Mouse (Mus musculus) stomach, postnatal 0 days (tissue): Measurements from ENCODE around the gene Adad2. TPM values are rescaled to one million over a fixed set of nuclear protein-coding genes. Genes with fewer than 3 reads are reported as not detected.

Source experiments
- ATAC-seq: fragments of 200-750 bp; cut with Nextera tagmentation; 2 replicates; pipeline ENCODE4 v1.8.0; 2017; ENCODE audit not compliant: low FRiP score, low TSS enrichment
- DNase-seq: peaks from one replicate; pipeline ENCODE4 v3.0.0-alpha.2; 2016; ENCODE audit warnings: low spot score
- H3K27ac ChIP-seq: fragments of 300-500 bp; sonication (generic); replicated peaks from 2 replicates; pipeline ENCODE4 v1.5.1; 2014; ENCODE audit warnings: mild to moderate bottlenecking, control low read depth
- H3K27me3 ChIP-seq: fragments of 300-500 bp; sonication (generic); 2 replicates; pipeline ENCODE4 v1.6.1; 2014; ENCODE audit warnings: low read length; ENCODE audit not compliant: control insufficient read depth, insufficient read depth
- H3K36me3 ChIP-seq: fragments of 300-500 bp; sonication (generic); 2 replicates; pipeline ENCODE4 v1.6.1; 2014; ENCODE audit warnings: low read length, mixed read lengths; ENCODE audit not compliant: control insufficient read depth, insufficient read depth
- H3K4me1 ChIP-seq: fragments of 300-500 bp; sonication (generic); replicated peaks from 2 replicates; pipeline ENCODE4 v1.6.1; 2014; ENCODE audit warnings: antibody characterized with exemption; ENCODE audit not compliant: control insufficient read depth, insufficient read depth
- H3K4me2 ChIP-seq: fragments of 300-500 bp; sonication (generic); replicated peaks from 2 replicates; pipeline ENCODE4 v1.6.1; 2014; ENCODE audit warnings: low read depth, mild to moderate bottlenecking, control low read depth, moderate library complexity
- H3K4me3 ChIP-seq: fragments of 300-500 bp; sonication (generic); 2 replicates; pipeline ENCODE4 v1.5.1; 2014; ENCODE audit warnings: low read depth, low read length, control low read depth
- H3K9ac ChIP-seq: fragments of 300-500 bp; sonication (generic); 2 replicates; pipeline ENCODE4 v1.6.1; 2014; ENCODE audit warnings: mild to moderate bottlenecking, low read length, control low read depth, mixed read lengths
- H3K9me3 ChIP-seq: fragments of 300-500 bp; sonication (generic); 2 replicates; pipeline ENCODE4 v1.6.1; 2016; ENCODE audit warnings: low read length; ENCODE audit not compliant: control insufficient read depth
- CTCF ChIP-seq: IDR thresholded peaks from 2 replicates; pipeline ENCODE4 v1.5.1; 2016; ENCODE audit warnings: antibody characterized with exemption, low read depth, mild to moderate bottlenecking, moderate library complexity
- EP300 ChIP-seq: optimal IDR thresholded peaks from 2 replicates; pipeline ENCODE3; 2016; ENCODE audit warnings: antibody characterized with exemption
- WGBS: fragments of 180-500 bp; shearing (Covaris S2); extraction: QIAGEN DNeasy Blood & Tissue Kit; methylation state at CpG from one replicate; pipeline ENCODE4 v1.1.7; 2014; 5-methylcytosine and 5-hydroxymethylcytosine counted together
- polyA plus RNA-seq: library from polyadenylated mRNA; unstranded; fragments of >200 nt; fragmentation: Nextera tagmentation; extraction: Ambion mirVana; gene quantifications from 2 replicates; pipeline ENCODE4 v1.2.1, GENCODE M21; 2015

Adad2 gene
- polyA plus RNA-seq, 1 experiment from 2014 or later = not detected

DNA sequence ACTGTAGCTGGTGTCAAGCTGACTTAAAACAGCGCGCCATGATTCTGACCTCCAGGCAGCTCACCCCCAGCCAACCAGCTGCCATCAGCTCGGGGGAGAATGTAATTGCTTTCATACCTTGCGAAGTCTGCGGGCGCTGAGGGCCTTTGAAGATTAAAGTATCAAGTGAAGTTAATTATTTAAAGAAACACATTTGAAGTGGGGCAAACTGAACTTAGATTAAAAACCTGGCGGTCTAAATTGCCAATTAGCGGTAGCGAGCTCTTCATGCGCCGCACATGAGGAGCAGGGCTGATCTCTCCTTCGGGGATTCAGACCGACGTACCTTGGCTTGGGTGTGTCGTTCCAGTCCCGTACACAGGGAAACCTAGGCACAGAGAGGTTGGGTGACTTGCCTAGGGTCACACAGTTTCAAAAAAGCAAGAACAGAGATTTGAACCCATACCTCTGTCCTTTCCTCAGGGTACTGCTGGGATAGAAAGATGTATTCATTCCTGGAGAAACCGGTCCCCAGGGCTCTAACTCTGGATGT, 31.9 kb downstream of the Adad2 start:
- H3K27me3 ChIP-seq = no peaks in the 10 kb centered on the region
- no peak overlapping the region for H3K9ac ChIP-seq
- TF ChIP-seq EP300 (no peak), CTCF (no peak)
- H3K4me1 ChIP-seq = no peaks in the 10 kb centered on the region
- H3K9me3 ChIP-seq = no peaks in the 10 kb centered on the region
- H3K4me2 ChIP-seq = no peak overlapping the region
- no peak overlapping the region for H3K4me3 ChIP-seq
- H3K36me3 ChIP-seq = no peaks in the 10 kb centered on the region
- DNase-seq (no peak), ATAC-seq (no peak)
- H3K27ac ChIP-seq = no peak overlapping the region
- 85% methylated on average over 17 of the region's 17 CpGs for WGBS

DNA sequence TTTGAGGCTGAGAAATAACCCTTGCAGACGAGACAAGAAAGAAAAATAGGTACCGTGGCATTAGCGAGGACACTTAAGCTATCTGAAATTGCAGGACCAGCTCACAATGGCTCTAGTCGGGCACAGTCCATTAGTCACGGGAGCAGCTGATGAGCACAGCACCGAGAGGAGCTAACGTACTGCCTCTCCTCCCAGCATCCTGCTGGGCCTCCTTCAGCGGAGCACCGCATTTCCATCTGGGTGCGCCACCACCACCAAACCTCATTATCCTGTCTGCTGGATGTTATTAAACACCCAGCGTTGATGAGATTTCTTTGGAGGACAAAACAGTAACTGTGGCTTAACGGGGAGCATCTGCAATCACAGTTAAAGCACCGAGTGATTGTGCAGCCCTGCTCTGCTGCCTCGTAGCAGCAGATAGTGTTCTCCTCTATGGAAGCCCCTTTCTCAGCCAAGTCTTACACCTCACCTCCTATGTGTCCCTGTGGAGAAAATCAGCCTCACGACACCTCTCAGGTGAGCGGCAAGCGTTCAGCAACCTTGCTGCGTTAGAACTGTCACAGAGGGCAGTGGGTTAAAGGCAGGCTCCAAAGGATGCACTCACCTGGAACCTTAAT, 32.5 kb downstream of the Adad2 start:
- no peaks in the 10 kb centered on the region for H3K36me3 ChIP-seq
- ATAC-seq (no peak), DNase-seq (no peak)
- no peaks in the 10 kb centered on the region for H3K9me3 ChIP-seq
- no peaks in the 10 kb centered on the region for H3K4me1 ChIP-seq
- H3K4me3 ChIP-seq = no peak overlapping the region
- no peak overlapping the region for H3K9ac ChIP-seq
- H3K27ac ChIP-seq = no peak overlapping the region
- H3K4me2 ChIP-seq = no peak overlapping the region
- 71% methylated on average over 18 of the region's 18 CpGs for WGBS
- TF ChIP-seq CTCF (no peak), EP300 (no peak)
- H3K27me3 ChIP-seq = no peaks in the 10 kb centered on the region

DNA sequence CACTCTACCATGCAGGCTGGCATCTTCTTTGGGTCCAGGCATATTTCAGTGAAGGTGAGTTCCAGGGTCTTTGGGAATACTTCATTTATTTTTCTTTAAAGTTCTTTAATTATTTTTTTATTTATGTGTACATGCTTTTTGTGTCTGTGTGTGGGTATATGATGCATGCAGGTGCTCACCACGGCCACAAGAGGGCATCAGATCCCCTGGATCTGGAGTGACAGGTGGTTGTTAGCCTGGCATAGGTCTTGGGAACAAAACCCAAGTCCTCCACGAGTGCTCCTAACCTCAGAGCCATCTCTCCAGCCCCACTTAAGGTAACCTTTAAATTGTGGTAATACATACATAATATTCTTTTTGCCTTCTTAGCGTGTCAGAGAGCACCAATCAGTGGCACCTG, 33.6 kb downstream of the Adad2 start:
- no peaks in the 10 kb centered on the region for H3K36me3 ChIP-seq
- no peak for DNase-seq
- no peak overlapping the region for H3K4me3 ChIP-seq
- H3K4me1 ChIP-seq = no peaks in the 10 kb centered on the region
- no peak overlapping the region for H3K27ac ChIP-seq
- no peak for ATAC-seq
- no peak overlapping the region for H3K4me2 ChIP-seq
- TF ChIP-seq EP300 (no peak), CTCF (peak; percentile 45)
- H3K9me3 ChIP-seq = no peaks in the 10 kb centered on the region
- no peaks in the 10 kb centered on the region for H3K27me3 ChIP-seq
- no peak overlapping the region for H3K9ac ChIP-seq
- 74% methylated on average over 3 of the region's 3 CpGs for WGBS

DNA sequence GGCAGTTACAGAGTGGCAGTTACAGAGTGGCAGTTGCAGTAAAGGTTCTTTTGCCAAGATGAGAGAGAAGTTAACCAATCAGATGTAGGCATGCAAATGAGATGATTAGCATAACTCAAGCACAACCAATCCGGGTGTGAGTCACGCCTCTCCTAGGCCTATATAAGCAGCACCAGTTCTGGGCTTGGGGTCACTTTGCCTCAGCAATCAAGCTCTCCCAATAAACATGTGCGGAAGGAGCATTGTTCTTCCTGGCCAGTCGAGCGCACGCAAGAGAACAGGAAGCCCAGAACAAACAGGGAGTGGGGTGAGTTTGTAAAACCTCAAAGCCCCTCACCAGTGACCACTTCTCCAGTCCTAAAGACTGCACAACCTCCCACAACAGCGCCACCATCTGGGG, 34.3 kb downstream of the Adad2 start:
- TF ChIP-seq EP300 (no peak), CTCF (0 out of 2 replicates have a peak, but pooled peaks have one; percentile 21)

DNA sequence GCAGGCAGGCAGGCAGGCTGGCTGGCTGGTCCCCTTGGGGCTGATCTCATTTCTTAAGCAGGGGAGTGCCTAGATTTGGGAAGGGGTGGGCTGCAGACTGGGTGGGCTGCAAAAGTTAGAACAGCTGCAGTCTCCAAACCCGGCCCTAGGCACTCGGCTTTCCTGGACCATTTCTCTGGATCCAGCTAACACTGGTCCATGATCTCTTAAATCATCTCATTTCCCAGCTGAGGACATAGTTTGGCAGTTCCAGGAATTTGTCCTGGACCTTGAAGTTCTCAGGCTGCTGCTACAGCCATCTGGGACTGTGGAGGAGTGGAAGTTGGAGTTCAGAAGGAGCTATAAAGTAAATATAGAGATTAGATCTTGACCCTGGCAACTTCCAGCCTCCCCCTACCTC, 38.8 kb downstream of the Adad2 start:
- Histone ChIP-seq H3K4me1 (no peaks in the 10 kb centered on the region), H3K4me2 (no peak overlapping the region), H3K9ac (no peak overlapping the region), H3K27ac (no peak overlapping the region), H3K4me3 (no peak overlapping the region), H3K9me3 (no peaks in the 10 kb centered on the region), H3K27me3 (no peaks in the 10 kb centered on the region), H3K36me3 (no peaks in the 10 kb centered on the region)
- ATAC-seq = peak; percentile 70; the same call in 1 of the 2 replicates
- 40% methylated on average over 2 of the region's 2 CpGs for WGBS
- DNase-seq = no peak
- TF ChIP-seq CTCF = no peak
- peak; percentile 32 for TF ChIP-seq EP300

More for the DNA sequence above, 34.3 kb downstream of the Adad2 start:
- no peaks in the 10 kb centered on the region for H3K27me3 ChIP-seq
- no peaks in the 10 kb centered on the region for H3K4me1 ChIP-seq
- no peaks in the 10 kb centered on the region for H3K36me3 ChIP-seq
- H3K4me3 ChIP-seq = no peak overlapping the region
- DNase-seq = no peak
- no peak overlapping the region for H3K9ac ChIP-seq
- no peak overlapping the region for H3K4me2 ChIP-seq
- 84% methylated on average over 7 of the region's 7 CpGs for WGBS
- ATAC-seq = no peak
- H3K9me3 ChIP-seq = no peaks in the 10 kb centered on the region
- no peak overlapping the region for H3K27ac ChIP-seq

DNA sequence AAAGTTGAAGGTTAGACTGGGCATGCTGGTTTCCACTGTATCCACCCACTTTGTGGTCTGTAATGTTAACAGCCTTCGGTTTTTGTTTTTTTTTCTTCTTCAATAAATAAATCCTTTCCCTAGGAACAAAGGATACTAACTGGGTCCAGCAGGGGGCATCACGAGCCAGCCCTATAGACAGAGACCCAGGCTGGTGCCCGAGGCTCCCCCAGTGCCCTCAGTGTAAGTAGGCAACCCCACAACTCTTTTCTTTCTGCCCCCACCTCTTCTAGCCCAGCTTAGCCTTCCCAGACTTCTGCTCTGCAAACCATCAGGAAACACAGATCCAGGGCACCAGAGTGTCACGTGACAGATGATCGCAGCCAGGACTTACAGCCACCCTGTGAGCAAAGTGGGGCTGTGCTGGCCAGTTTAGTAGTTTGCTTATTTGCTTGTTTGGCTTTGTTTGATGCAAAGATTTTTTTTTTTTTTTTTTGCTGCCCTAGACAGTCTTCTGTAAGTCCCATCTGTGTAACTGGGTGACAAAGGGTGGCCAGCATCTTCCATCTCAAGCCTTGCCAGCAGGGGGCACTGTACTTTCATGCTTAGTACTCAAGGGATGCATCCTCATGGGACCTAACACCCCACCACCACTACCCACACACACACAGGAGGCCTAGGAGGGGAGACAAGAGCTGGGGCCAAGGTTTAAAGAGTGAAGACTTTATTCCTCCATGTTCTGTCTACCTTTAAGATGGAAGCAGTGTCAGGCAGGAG, 44.3 kb downstream of the Adad2 start:
- no peak overlapping the region for H3K27ac ChIP-seq
- TF ChIP-seq CTCF (peak; percentile 70), EP300 (no peak)
- H3K9ac ChIP-seq = no peak overlapping the region
- H3K4me2 ChIP-seq = no peak overlapping the region
- DNase-seq (peak; percentile 68), ATAC-seq (peak; percentile 45)
- no peaks in the 10 kb centered on the region for H3K9me3 ChIP-seq
- no peaks in the 10 kb centered on the region for H3K27me3 ChIP-seq
- 33% methylated on average over 5 of the region's 5 CpGs for whole genome bisulfite sequencing
- H3K4me1 ChIP-seq = no peaks in the 10 kb centered on the region; the same call in 1 of the 2 replicates
- no peaks in the 10 kb centered on the region for H3K36me3 ChIP-seq
- no peak overlapping the region for H3K4me3 ChIP-seq
